Mouse (Mus musculus) lung, postnatal 4 days (tissue): ENCODE results near the gene Bcdin3d.

ENCODE experiments used
- DNase-seq, 2 experiments: peaks; one replicate each; pipeline ENCODE4 v3.0.0; 2021

Bcdin3d gene

GRCm38 (mm10) chr15:99474576-99474926 lies at the start of gene Bcdin3d:
TSS of gene Bcdin3d (minus strand) at chr15:99474730.
- DNase-seq = peak; percentile 92 to 93

GRCm38 (mm10) chr15:99520306-99520705 lies 45.8 kb upstream of the Bcdin3d start:
- DNase-seq = no peak

GRCm38 (mm10) chr15:99519626-99520025 lies 45.1 kb upstream of the Bcdin3d start:
- DNase-seq = no peak

- peak in 1 of 2 experiments; percentile 57 for DNase-seq
Measured at GRCm38 (mm10) chr15:99517715-99518114, 43.2 kb upstream of the Bcdin3d start.

- DNase-seq = no peak
Measured at GRCm38 (mm10) chr15:99516715-99517114, 42.2 kb upstream of the Bcdin3d start.

- peak in 1 of 2 experiments; percentile 70 for DNase-seq
Measured at GRCm38 (mm10) chr15:99511797-99512525, 37.4 kb upstream of the Bcdin3d start.

GRCm38 (mm10) chr15:99510621-99511020 lies 36.1 kb upstream of the Bcdin3d start:
- no peak for DNase-seq

DNA sequence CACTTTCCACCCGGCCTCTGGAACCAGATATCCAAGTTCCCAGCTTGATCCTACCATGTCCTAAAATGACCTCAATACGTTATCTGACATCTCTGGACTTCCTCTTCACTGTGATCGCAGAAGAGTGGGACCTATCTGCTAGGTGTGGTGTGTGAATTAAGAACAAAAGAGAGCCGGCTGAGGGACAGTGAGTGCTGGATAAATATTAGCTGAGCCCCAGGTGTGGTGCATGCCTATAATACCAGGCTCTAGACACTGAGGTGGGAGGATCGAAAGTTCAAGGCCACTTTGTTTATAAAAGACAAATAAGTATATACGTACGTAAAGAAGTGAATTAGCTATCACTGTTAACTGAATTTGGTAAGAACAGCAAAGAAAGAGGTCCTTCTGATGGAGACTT lies 35.3 kb upstream of the Bcdin3d start:
- DNase-seq = no peak

DNA sequence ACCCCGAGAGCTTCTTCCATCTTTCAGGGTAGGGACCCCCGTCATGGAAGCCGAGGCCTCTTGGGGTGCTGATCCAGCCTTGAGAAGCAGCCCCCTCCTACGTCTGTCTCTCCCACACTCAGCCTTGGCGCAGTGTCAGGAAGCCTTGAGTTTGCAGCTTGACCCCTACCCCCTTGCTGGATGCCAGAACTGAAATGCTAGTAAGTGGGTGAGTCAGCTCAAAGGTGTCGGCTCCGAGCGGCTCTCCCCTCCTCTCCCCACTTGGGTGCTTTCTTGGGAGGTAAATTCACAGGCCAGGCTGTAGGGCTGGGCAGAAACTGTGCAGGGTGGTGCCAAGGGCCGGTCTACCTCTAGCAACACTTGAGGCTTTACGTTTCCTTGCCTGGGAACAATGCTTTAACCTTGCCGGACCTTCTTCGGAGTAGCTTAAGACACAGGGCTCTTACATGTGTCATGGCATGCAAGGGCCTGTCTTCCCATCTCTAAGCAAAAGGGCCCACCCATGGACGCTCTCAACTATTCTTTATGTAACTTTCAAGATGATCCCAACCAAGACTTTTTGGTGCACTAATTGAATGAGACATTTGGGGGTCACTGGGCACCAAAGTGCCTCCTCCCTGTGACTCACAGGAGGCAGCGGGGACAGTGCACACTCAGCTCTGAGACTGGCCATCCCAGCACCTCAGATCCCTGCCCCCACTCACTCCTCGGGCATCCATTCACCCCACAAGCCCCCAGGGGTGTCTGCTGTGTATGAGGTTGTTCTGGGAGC lies 31.0 kb upstream of the Bcdin3d start:
- peak; percentile 77 to 87 for DNase-seq

DNA sequence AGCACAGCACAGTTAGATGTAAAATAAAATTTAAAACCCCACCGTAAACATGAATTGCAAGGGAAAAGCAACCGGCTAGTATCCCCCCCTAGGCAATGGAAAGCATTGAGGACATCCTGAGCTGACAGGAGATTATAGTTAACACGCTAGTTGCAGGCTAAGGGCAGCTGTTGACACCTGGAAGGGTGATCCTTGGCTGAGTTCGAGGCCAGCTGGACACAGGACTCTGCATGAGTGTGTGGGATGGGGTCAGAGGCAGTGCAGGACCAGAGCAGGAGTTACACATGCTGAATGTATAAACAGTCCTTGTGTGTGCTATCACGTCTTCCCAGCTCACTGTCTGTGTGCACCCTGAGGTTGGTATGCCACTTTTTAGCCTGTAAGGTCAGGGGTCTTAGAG lies 28.7 kb upstream of the Bcdin3d start:
- DNase-seq = peak in 1 of 2 experiments; percentile 50

- DNase-seq = no peak
Measured at GRCm38 (mm10) chr15:99502311-99502831, 27.8 kb upstream of the Bcdin3d start.

GRCm38 (mm10) chr15:99501292-99502260 lies 27.0 kb upstream of the Bcdin3d start:
- DNase-seq = no peak

- peak; percentile 65 to 78 for DNase-seq
Measured at GRCm38 (mm10) chr15:99500320-99500719, 25.8 kb upstream of the Bcdin3d start.

GRCm38 (mm10) chr15:99499726-99500125 lies 25.2 kb upstream of the Bcdin3d start:
- no peak for DNase-seq

DNA sequence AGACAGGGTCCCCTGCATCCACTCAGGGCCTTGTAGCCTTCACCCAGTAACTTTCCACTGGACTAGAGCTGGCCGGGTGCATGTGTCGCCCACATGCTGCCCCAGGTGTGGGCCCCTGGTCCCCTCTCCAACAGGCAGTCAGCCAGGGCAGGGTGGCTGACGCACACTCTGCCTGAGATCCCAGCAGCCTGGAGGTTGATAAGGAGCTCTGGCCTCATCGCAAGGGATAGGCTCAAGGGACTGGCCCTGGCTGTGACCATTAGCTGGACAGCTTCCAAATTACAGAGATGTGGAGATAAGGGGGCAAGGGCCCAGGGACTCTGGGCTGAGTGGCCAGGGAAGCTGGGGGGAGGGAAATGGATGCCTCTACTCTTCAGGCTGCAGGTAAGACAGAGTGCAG lies 24.3 kb upstream of the Bcdin3d start:
- peak; percentile 75 to 91 for DNase-seq

DNA sequence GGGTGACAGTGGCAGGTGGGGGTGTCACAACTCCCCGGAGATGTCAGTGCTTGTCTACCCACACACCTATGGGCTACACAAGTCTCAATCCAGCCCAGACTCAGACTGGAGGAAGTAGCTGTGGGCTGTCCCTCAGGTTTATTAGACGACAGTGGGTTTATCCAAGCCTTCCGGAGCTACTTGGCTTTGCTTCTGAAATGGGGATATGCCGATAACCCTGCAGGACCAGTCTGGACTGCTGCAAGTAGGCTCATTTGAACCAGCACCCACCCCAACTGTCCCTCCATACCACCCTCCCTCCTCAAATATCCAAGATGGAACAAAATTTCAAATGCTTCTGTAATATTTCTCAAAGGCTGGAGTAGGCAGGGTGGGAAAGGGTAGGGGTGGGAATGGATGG lies 23.8 kb upstream of the Bcdin3d start:
- no peak for DNase-seq

DNA sequence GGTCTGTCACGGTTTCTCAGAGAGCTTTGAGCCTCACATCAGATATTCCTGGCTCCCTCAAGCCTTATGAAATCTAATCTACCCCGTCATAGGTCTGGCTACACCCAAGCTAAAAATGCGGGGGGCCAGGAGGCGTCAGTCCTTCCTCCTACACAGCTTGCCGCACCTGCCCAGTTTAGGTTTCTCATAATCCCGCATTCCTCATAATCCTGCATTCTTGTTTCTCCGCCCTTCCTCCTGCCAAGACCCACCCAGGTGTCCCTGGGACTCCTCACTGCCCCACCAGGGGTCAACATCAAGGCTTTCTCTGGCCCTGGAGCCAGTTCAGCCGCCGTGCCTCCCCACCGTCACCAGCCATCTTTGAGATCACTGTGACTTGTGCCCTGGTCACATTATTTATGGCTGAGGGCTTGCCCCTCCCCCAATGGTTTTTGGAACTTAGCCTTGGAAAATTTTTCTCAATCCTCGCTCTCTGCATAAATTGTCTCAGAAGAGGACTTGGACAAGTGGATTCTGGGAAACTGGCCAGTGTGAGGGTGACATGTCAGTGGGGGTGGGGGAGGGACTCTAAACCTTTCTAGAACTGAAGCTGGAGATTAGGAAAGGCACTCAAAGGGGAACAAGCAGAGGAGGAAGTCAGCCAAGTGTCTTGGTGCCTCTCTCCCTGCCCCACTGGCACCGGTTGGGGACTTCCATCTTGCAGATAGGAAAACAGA lies 23.2 kb upstream of the Bcdin3d start:
- peak; percentile 84 to 90 for DNase-seq

- DNase-seq = peak; percentile 41 to 73
Measured at GRCm38 (mm10) chr15:99497061-99497460, 22.5 kb upstream of the Bcdin3d start.

- no peak for DNase-seq
Measured at GRCm38 (mm10) chr15:99484745-99485144, 10.2 kb upstream of the Bcdin3d start.

GRCm38 (mm10) chr15:99475814-99476213 lies 1.3 kb upstream of the Bcdin3d start:
- no peak for DNase-seq

GRCm38 (mm10) chr15:99473801-99474575 lies 542 bp downstream of the Bcdin3d start:
- DNase-seq = peak; percentile 78 to 86
